Mouse (Mus musculus) CH12.LX (cell line): ENCODE measurements around the gene Pnp2. TPM values are rescaled to one million over a fixed set of nuclear protein-coding genes. Genes with fewer than 3 reads are reported as not detected.

Experiments used
- DNase-seq: peaks from one replicate; pipeline ENCODE4 v3.0.0-alpha.2; 2013; ENCODE audit errors: extremely low read depth
- H3K27ac ChIP-seq: 2 replicates; pipeline ENCODE4 v1.5.1; 2012; ENCODE audit warnings: low read depth, mild to moderate bottlenecking, control low read depth, moderate library complexity; ENCODE audit not compliant: insufficient read depth
- H3K27me3 ChIP-seq: replicated peaks from 2 replicates; pipeline ENCODE3; 2012; ENCODE audit warnings: inconsistent platforms
- H3K36me3 ChIP-seq, 2 experiments: replicated peaks in 1 of 2; 2 replicates each; pipeline versions ENCODE3 to v1.6.1; 2012; ENCODE audit warnings: inconsistent platforms in 1 of 2, low read length in 1 of 2, mild to moderate bottlenecking in 1 of 2, mixed read lengths in 1 of 2, moderate library complexity in 1 of 2; ENCODE audit not compliant: control insufficient read depth in 1 of 2, insufficient read depth in 1 of 2
- H3K4me1 ChIP-seq, 2 experiments: 2 replicates each; pipeline ENCODE4 v1.6.1; 2012; ENCODE audit warnings: inconsistent platforms in 1 of 2, moderate library complexity in 1 of 2; ENCODE audit not compliant: insufficient read depth in 2 of 2, control insufficient read depth in 1 of 2
- H3K4me2 ChIP-seq: 2 replicates; pipeline ENCODE4 v1.6.1; 2012; ENCODE audit warnings: low read depth, mild to moderate bottlenecking, control low read depth; ENCODE audit not compliant: poor library complexity, insufficient read depth, severe bottlenecking
- H3K4me3 ChIP-seq, 3 experiments: fragments of 150-350 bp in 1 of 3; sonication (generic) in 1 of 3; replicated peaks in 1 of 3; 2 replicates each; pipeline versions ENCODE3 to v1.5.1; 2011 to 2012; ENCODE audit warnings: low read depth in 2 of 3, low read length in 2 of 3, mild to moderate bottlenecking in 2 of 3, moderate library complexity in 2 of 3, control low read depth in 1 of 3, improper control_type of control experiment in 1 of 3, inconsistent platforms in 1 of 3, mixed read lengths in 1 of 3; ENCODE audit not compliant: poor library complexity in 1 of 3
- H3K79me2 ChIP-seq: replicated peaks from 2 replicates; pipeline ENCODE4 v1.6.1; 2012; ENCODE audit warnings: mild to moderate bottlenecking, moderate library complexity; ENCODE audit not compliant: control insufficient read depth, poor library complexity, insufficient read depth, severe bottlenecking; ENCODE audit errors: extremely low read depth
- H3K9ac ChIP-seq: 2 replicates; pipeline ENCODE4 v1.6.1; 2012; ENCODE audit warnings: low read depth, mild to moderate bottlenecking, control low read depth, moderate library complexity; ENCODE audit not compliant: insufficient read depth
- H3K9me3 ChIP-seq: replicated peaks from 2 replicates; pipeline ENCODE3; 2012; ENCODE audit warnings: low read length, inconsistent platforms, mixed read lengths
- BHLHE40 ChIP-seq: IDR thresholded peaks from 2 replicates; pipeline ENCODE4 v1.6.1; 2011; ENCODE audit warnings: mild to moderate bottlenecking, low read depth, low read length, improper control_type of control experiment
- CHD1 ChIP-seq: IDR thresholded peaks from 2 replicates; pipeline ENCODE4 v1.6.1; 2012; ENCODE audit warnings: low read depth, low read length, improper control_type of control experiment, inconsistent platforms
- CHD2 ChIP-seq: IDR thresholded peaks from 2 replicates; pipeline ENCODE4 v1.6.1; 2011; ENCODE audit warnings: low read length, improper control_type of control experiment
- ELF1 ChIP-seq: IDR thresholded peaks from 2 replicates; pipeline ENCODE4 v1.6.1; 2014; ENCODE audit warnings: low read depth, mild to moderate bottlenecking, inconsistent platforms, low read length, improper control_type of control experiment
- EP300 ChIP-seq: IDR thresholded peaks from 2 replicates; pipeline ENCODE4 v1.6.1; 2011; ENCODE audit warnings: low read length, improper control_type of control experiment
- ETS1 ChIP-seq: conservative IDR thresholded peaks from 2 replicates; pipeline ENCODE4 v1.6.1; 2012; ENCODE audit warnings: low read depth, mild to moderate bottlenecking, inconsistent platforms, low read length, improper control_type of control experiment, moderate library complexity
- GABPA ChIP-seq: IDR thresholded peaks from 2 replicates; pipeline ENCODE4 v1.6.1; 2012; ENCODE audit warnings: low read depth, low read length, improper control_type of control experiment, inconsistent platforms; ENCODE audit not compliant: insufficient replicate concordance
- HCFC1 ChIP-seq: IDR thresholded peaks from 2 replicates; pipeline ENCODE4 v1.6.1; 2012; ENCODE audit warnings: low read depth, mild to moderate bottlenecking, inconsistent platforms, low read length, improper control_type of control experiment
- IRF4 ChIP-seq: IDR thresholded peaks from 2 replicates; pipeline ENCODE4 v1.6.1; 2014; ENCODE audit warnings: low read depth, mild to moderate bottlenecking, inconsistent platforms, low read length, improper control_type of control experiment
- JUN ChIP-seq: IDR thresholded peaks from 2 replicates; pipeline ENCODE4 v1.6.1; 2011; ENCODE audit warnings: low read depth, mild to moderate bottlenecking, low read length, improper control_type of control experiment, moderate library complexity; ENCODE audit not compliant: insufficient read depth
- JUND ChIP-seq: conservative IDR thresholded peaks from 2 replicates; pipeline ENCODE4 v1.6.1; 2011; ENCODE audit warnings: low read depth, low read length, improper control_type of control experiment
- MAFK ChIP-seq: IDR thresholded peaks from 2 replicates; pipeline ENCODE4 v1.6.1; 2011; ENCODE audit warnings: low read length, improper control_type of control experiment; ENCODE audit not compliant: insufficient replicate concordance
- MAX ChIP-seq: IDR thresholded peaks from 2 replicates; pipeline ENCODE4 v1.6.1; 2011; ENCODE audit warnings: low read length, improper control_type of control experiment
- MXI1 ChIP-seq: IDR thresholded peaks from 2 replicates; pipeline ENCODE4 v1.6.1; 2011; ENCODE audit warnings: mild to moderate bottlenecking, low read depth, low read length, improper control_type of control experiment
- MYC ChIP-seq: IDR thresholded peaks from 2 replicates; pipeline ENCODE4 v1.6.1; 2011; ENCODE audit warnings: low read depth, mild to moderate bottlenecking, improper control_type of control experiment, low read length
- NRF1 ChIP-seq: IDR thresholded peaks from 2 replicates; pipeline ENCODE4 v1.6.1; 2014; ENCODE audit warnings: low read depth, mild to moderate bottlenecking, inconsistent platforms, low read length, improper control_type of control experiment, moderate library complexity
- PAX5 ChIP-seq: IDR thresholded peaks from 2 replicates; pipeline ENCODE4 v1.6.1; 2012; ENCODE audit warnings: low read length, inconsistent platforms, mixed read lengths
- RAD21 ChIP-seq: IDR thresholded peaks from 2 replicates; pipeline ENCODE4 v1.6.1; 2011; ENCODE audit warnings: low read depth, mild to moderate bottlenecking, low read length, improper control_type of control experiment, moderate library complexity
- RCOR1 ChIP-seq: conservative IDR thresholded peaks from 2 replicates; pipeline ENCODE4 v1.6.1; 2012; ENCODE audit warnings: low read depth, mild to moderate bottlenecking, inconsistent platforms, low read length, improper control_type of control experiment
- SIN3A ChIP-seq: IDR thresholded peaks from 2 replicates; pipeline ENCODE4 v1.6.1; 2012; ENCODE audit warnings: low read length, improper control_type of control experiment, inconsistent platforms
- SMC3 ChIP-seq: IDR thresholded peaks from 2 replicates; pipeline ENCODE4 v1.6.1; 2011; ENCODE audit warnings: low read depth, low read length, improper control_type of control experiment
- TBP ChIP-seq: conservative IDR thresholded peaks from 2 replicates; pipeline ENCODE4 v1.6.1; 2011; ENCODE audit warnings: low read depth, low read length, improper control_type of control experiment
- USF1 ChIP-seq: IDR thresholded peaks from 2 replicates; pipeline ENCODE4 v1.6.1; 2014; ENCODE audit warnings: low read depth, mild to moderate bottlenecking, inconsistent platforms, low read length, improper control_type of control experiment
- ZC3H11A ChIP-seq: IDR thresholded peaks from 2 replicates; pipeline ENCODE4 v1.6.1; 2012; ENCODE audit warnings: low read depth, mild to moderate bottlenecking, inconsistent platforms, low read length, improper control_type of control experiment
- ZMIZ1 ChIP-seq: IDR thresholded peaks from 2 replicates; pipeline ENCODE4 v1.6.1; 2012; ENCODE audit warnings: low read depth, mild to moderate bottlenecking, inconsistent platforms, low read length, improper control_type of control experiment
- dilution Hi-C: fragments of 300-500 bp; cut with MboI; formaldehyde crosslinking; loops from 2 replicates; pipeline ENCODE4 v1.14.3; 2020; ENCODE audit warnings: low sequenced_read_pairs; ENCODE audit not compliant: extremely low pct_unique_long_range_greater_than_20kb, extremely low pct_ligation_motif_present
- in situ Hi-C: fragments of 300-500 bp; cut with MboI; formaldehyde crosslinking; loops from 3 replicates; pipeline ENCODE4 v1.14.3; 2019; ENCODE audit warnings: low sequenced_read_pairs, low pct_ligation_motif_present, low pct_unique_long_range_greater_than_20kb, mixed read lengths
- polyA plus RNA-seq: library from polyadenylated mRNA; unstranded; fragments of >175 nt; gene quantifications from 2 replicates; pipeline ENCODE4 v1.2.1, GENCODE M21; 2012; ENCODE audit warnings: low read depth; ENCODE audit not compliant: insufficient read length
- total RNA-seq, 2 experiments: library from RNA; depleted of rRNA; stranded (reverse); fragments of 300-350 nt in 1 of 2; fragments of >200 nt in 1 of 2; gene quantifications; 2 replicates each; pipeline ENCODE4 v1.2.3; 2012 to 2014

Pnp2 gene
- total and polyA plus RNA-seq, 3 experiments, result 0.21 TPM; not detected in 2

- Histone ChIP-seq H3K9ac (no peak overlapping the region), H3K27me3 (no peaks in the 10 kb centered on the region), H3K36me3 (no peaks in the 10 kb centered on the region), H3K27ac (no peak overlapping the region), H3K4me1 (peaks cover 5 to 32% of the 10 kb centered on the region in 2 experiments), H3K4me3 (no peak overlapping the region), H3K4me2 (no peak overlapping the region)
- DNase-seq, result no peak
- in situ Hi-C loops, result no loop called here
- dilution Hi-C loops, result no loop called here
- TF ChIP-seq IRF4 (no peak), TBP (no peak), MXI1 (no peak), ETS1 (no peak), JUN (no peak), SMC3 (no peak), ELF1 (no peak), GABPA (no peak)
- TF ChIP-seq, all 38 proteins: peak for 0
- H3K79me2 ChIP-seq, result no peaks in the 10 kb centered on the region
- H3K9me3 ChIP-seq, result no peaks in the 10 kb centered on the region
Measured at GRCm38 (mm10) chr14:50973700-50974099, 17.9 kb downstream of the Pnp2 start.

- Histone ChIP-seq H3K79me2 (no peaks in the 10 kb centered on the region), H3K4me3 (no peak overlapping the region), H3K36me3 (no peaks in the 10 kb centered on the region), H3K4me1 (peaks cover 5 to 32% of the 10 kb centered on the region in 2 experiments), H3K27ac (no peak overlapping the region), H3K9me3 (no peaks in the 10 kb centered on the region), H3K4me2 (no peak overlapping the region), H3K27me3 (no peaks in the 10 kb centered on the region), H3K9ac (no peak overlapping the region)
- in situ Hi-C loops (no loop called here), dilution Hi-C loops (no loop called here)
- TF ChIP-seq CHD1 (no peak), MYC (no peak), SIN3A (no peak), TBP (no peak), SMC3 (no peak), CHD2 (no peak), ZC3H11A (no peak), ZMIZ1 (no peak), PAX5 (no peak)
- DNase-seq, result no peak
Measured at GRCm38 (mm10) chr14:50975001-50975400, 19.2 kb downstream of the Pnp2 start.

GRCm38 (mm10) chr14:50976674-50977073 is 20.9 kb downstream of the Pnp2 start:
- no peaks in the 10 kb centered on the region for H3K9me3 ChIP-seq
- H3K79me2 ChIP-seq, result no peaks in the 10 kb centered on the region
- peak; percentile 46 for DNase-seq
- in situ Hi-C loops (no loop called here), dilution Hi-C loops (no loop called here)
- H3K36me3 ChIP-seq, result no peaks in the 10 kb centered on the region
- peak overlapping the region; percentile 45 for H3K4me2 ChIP-seq
- H3K4me1 ChIP-seq, result peaks cover 0 to 25% of the 10 kb centered on the region in 2 experiments; a peak in 2 of 4 replicates
- no peak overlapping the region for H3K27ac ChIP-seq
- H3K27me3 ChIP-seq, result no peaks in the 10 kb centered on the region
- peak overlapping the region; percentile 36 for H3K9ac ChIP-seq
- H3K4me3 ChIP-seq, result no peak overlapping the region
- TF ChIP-seq JUND (no peak), ELF1 (peak; percentile 38; the same call in 1 of the 2 replicates), USF1 (no peak), HCFC1 (no peak), NRF1 (no peak), MAFK (no peak), RCOR1 (no peak), RAD21 (peak; percentile 44), TBP (0 out of 2 replicates have a peak, but pooled peaks have one; percentile 34), BHLHE40 (peak; percentile 59; the same call in 1 of the 2 replicates), CHD1 (no peak), JUN (no peak), GABPA (no peak), MYC (0 out of 2 replicates have a peak, but pooled peaks have one; percentile 42), MAX (0 out of 2 replicates have a peak, but pooled peaks have one; percentile 35), ETS1 (no peak), EP300 (peak; percentile 55), SIN3A (0 out of 2 replicates have a peak, but pooled peaks have one; percentile 26), CHD2 (peak; percentile 63)
